Mouse (Mus musculus): ENCODE data around the gene Abhd15. TPM values are rescaled to one million over a fixed set of nuclear protein-coding genes. Genes with fewer than 3 reads are reported as not detected.

Gene Abhd15
- polyA plus RNA-seq, 1 experiment from 2014 or later: 3.3 TPM

Other genes with a start within 250 kb of the Abhd15 start
- gene Coro6, start 52.7 kb upstream of the Abhd15 start, polyA plus RNA-seq (2014; fragmentation: Nextera tagmentation; extraction: Ambion mirVana): 0.08 and 0.40 TPM in 2 replicates
- gene Ankrd13b, start 25.4 kb upstream of the Abhd15 start, polyA plus RNA-seq (2014; fragmentation: Nextera tagmentation; extraction: Ambion mirVana): 19.0 and 22.0 TPM in 2 replicates
- 19.2 and 21.2 TPM in 2 replicates for gene Git1, start 21.6 kb upstream of the Abhd15 start, polyA plus RNA-seq (2014; fragmentation: Nextera tagmentation; extraction: Ambion mirVana)
- 32.2 and 35.8 TPM in 2 replicates for gene Trp53i13, start 859 bp downstream of the Abhd15 start, polyA plus RNA-seq (2014; fragmentation: Nextera tagmentation; extraction: Ambion mirVana)
- 0.19 TPM in 1 of 2 replicates, not detected in the other for gene Gm10392, start 4.1 kb downstream of the Abhd15 start, polyA plus RNA-seq (2014; fragmentation: Nextera tagmentation; extraction: Ambion mirVana)
- gene Taok1, start 92.7 kb downstream of the Abhd15 start, polyA plus RNA-seq (2014; fragmentation: Nextera tagmentation; extraction: Ambion mirVana): 24.0 and 24.6 TPM in 2 replicates
- gene Nufip2, start 171.0 kb downstream of the Abhd15 start, polyA plus RNA-seq (2014; fragmentation: Nextera tagmentation; extraction: Ambion mirVana): 4.6 and 5.7 TPM in 2 replicates
- gene Cryba1, start 210.2 kb downstream of the Abhd15 start, polyA plus RNA-seq (2014; fragmentation: Nextera tagmentation; extraction: Ambion mirVana): 0.61 and 1.6 TPM in 2 replicates
- 28.4 and 31.4 TPM in 2 replicates for gene Myo18a, start 248.1 kb downstream of the Abhd15 start, polyA plus RNA-seq (2014; fragmentation: Nextera tagmentation; extraction: Ambion mirVana)

Data from forebrain, embryonic 11.5 days (tissue).